Mouse (Mus musculus) heart, embryonic 12.5 days (tissue): ENCODE measurements around the gene Olfr857. TPM values are rescaled to one million over a fixed set of nuclear protein-coding genes. Genes with fewer than 3 reads are reported as not detected.
"Not testable (repeated sequence)": the region's sequence is repeated elsewhere in the genome, so short reads cannot be mapped to it uniquely, and the experiment has no call there.

Experiments used
- ATAC-seq: fragments of 200-750 bp; cut with Nextera tagmentation; 2 replicates; pipeline ENCODE4 v1.8.0; 2017; ENCODE audit warnings: moderate TSS enrichment, moderate library complexity; ENCODE audit not compliant: insufficient number of reproducible peaks, low FRiP score
- H3K27ac ChIP-seq: fragments of 300-500 bp; sonication (generic); 2 replicates; pipeline ENCODE4 v1.5.1; 2016; ENCODE audit warnings: mild to moderate bottlenecking, moderate library complexity; ENCODE audit not compliant: poor library complexity, severe bottlenecking
- H3K27me3 ChIP-seq: fragments of 300-500 bp; sonication (generic); replicated peaks from 2 replicates; pipeline ENCODE4 v1.6.1; 2016; ENCODE audit warnings: mild to moderate bottlenecking, moderate library complexity
- H3K36me3 ChIP-seq: fragments of 300-500 bp; sonication (generic); 2 replicates; pipeline ENCODE4 v1.6.1; 2016; ENCODE audit warnings: mild to moderate bottlenecking, moderate library complexity
- H3K4me1 ChIP-seq: fragments of 300-500 bp; sonication (generic); replicated peaks from 2 replicates; pipeline ENCODE4 v1.6.1; 2016; ENCODE audit warnings: mild to moderate bottlenecking
- H3K4me2 ChIP-seq: fragments of 300-500 bp; sonication (generic); 2 replicates; pipeline ENCODE4 v1.6.1; 2016; ENCODE audit warnings: mild to moderate bottlenecking, moderate library complexity
- H3K4me3 ChIP-seq: fragments of 300-500 bp; sonication (generic); 2 replicates; pipeline ENCODE4 v1.5.1; 2016; ENCODE audit warnings: mild to moderate bottlenecking
- H3K9ac ChIP-seq: fragments of 300-500 bp; sonication (generic); 2 replicates; pipeline ENCODE4 v1.6.1; 2016; ENCODE audit warnings: mild to moderate bottlenecking, moderate library complexity
- H3K9me3 ChIP-seq: fragments of 300-500 bp; sonication (generic); replicated peaks from 2 replicates; pipeline ENCODE4 v1.6.1; 2016; ENCODE audit warnings: mild to moderate bottlenecking, moderate library complexity
- WGBS: fragments of 180-500 bp; shearing (Covaris S2); methylation state at CpG from one replicate; pipeline ENCODE4 v1.1.7; 2016; 5-methylcytosine and 5-hydroxymethylcytosine counted together
- polyA plus RNA-seq: library from polyadenylated mRNA; unstranded; fragments of >200 nt; fragmentation: Nextera tagmentation; extraction: Ambion mirVana; gene quantifications from 2 replicates; pipeline ENCODE4 v1.2.1, GENCODE M21; 2016

The Olfr857 gene
- not detected in 2 replicates for polyA plus RNA-seq

DNA sequence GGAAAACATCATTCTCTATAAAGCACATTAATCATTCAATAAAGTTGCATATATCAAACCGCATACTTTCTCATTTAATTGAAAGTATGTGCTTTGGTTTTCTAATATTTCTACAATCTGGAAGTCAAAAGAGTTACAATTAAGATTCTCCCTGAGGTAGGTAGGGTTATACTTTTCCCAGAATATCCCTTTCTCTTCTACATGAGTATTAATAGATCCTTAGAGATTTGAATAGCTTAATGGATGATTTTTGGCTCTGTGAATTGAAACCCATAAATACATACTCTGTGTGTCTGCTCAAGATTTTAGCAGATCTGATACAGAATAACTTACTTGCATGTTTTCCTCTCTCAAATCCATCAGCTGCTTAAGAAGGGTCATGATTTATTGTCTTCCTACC is at the start of gene Olfr857:
Gene Olfr857 (plus strand): TSS at position 301 of the 400 bp plus-strand sequence.
- no peak for ATAC-seq
- H3K36me3 ChIP-seq: no peaks in the 10 kb centered on the region
- H3K4me1 ChIP-seq: no peaks in the 10 kb centered on the region
- H3K4me3 ChIP-seq: no peak within 1 kb of the TSS
- peaks cover 4% of the 10 kb centered on the region; the same call in 1 of the 2 replicates for H3K9me3 ChIP-seq
- H3K4me2 ChIP-seq: no peak within 1 kb of the TSS
- H3K9ac ChIP-seq: no peak within 1 kb of the TSS
- H3K27me3 ChIP-seq: no peaks in the 10 kb centered on the region
- WGBS: 79% methylated on average over 1 of the region's 1 CpGs
- no peak within 1 kb of the TSS for H3K27ac ChIP-seq

DNA sequence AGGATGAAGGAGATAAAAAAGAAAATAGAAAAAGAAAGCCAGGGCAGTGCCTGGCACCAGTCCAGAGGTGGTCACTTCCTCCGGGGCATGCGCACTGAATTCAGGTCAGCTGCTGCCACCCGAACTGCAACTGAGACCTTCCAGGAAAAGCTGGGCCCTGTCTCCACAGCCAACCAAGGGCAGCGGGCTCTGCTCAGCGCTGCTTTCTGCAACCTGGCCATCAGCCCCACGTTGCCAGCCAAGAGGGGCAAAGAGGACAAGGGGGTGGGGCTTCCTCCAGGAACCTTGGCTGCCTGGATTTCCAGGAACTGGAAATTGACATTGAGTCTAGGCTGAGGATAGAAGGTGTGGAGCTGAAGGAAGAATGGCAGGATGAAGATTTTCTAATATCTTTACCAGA is 19.0 kb upstream of the Olfr857 start:
- 76% methylated on average over 6 of the region's 6 CpGs for WGBS
- no peaks in the 10 kb centered on the region for H3K36me3 ChIP-seq
- H3K27ac ChIP-seq: no peak overlapping the region
- H3K27me3 ChIP-seq: no peaks in the 10 kb centered on the region
- no peak for ATAC-seq
- H3K9ac ChIP-seq: no peak overlapping the region
- no peaks in the 10 kb centered on the region for H3K4me1 ChIP-seq
- no peak overlapping the region for H3K4me3 ChIP-seq
- H3K4me2 ChIP-seq: no peak overlapping the region
- peaks cover 16% of the 10 kb centered on the region for H3K9me3 ChIP-seq

DNA sequence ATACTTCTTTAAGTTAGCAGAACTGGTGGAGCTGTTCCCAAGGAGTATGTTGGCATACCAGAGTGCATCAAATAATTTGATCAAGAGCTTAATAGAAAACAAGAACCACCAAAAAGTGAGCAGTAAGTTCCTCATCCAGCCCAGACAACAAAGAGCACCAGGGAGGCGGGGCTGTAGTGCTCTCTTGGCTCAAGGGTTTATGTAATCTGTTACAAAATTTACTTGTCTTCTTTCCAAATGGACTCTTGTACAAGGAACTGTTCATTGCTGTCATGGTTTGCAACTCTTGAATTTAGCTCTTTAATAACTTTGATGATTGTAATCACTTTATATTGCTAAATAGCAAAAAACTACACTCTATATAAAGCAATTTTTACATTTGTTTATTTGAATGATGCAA is 17.8 kb upstream of the Olfr857 start:
- Histone ChIP-seq H3K4me3 (no peak overlapping the region), H3K4me1 (no peaks in the 10 kb centered on the region), H3K4me2 (no peak overlapping the region), H3K27me3 (no peaks in the 10 kb centered on the region), H3K9me3 (peaks cover 16% of the 10 kb centered on the region), H3K36me3 (no peaks in the 10 kb centered on the region), H3K27ac (no peak overlapping the region), H3K9ac (no peak overlapping the region)
- WGBS: 80% methylated on average over 1 of the region's 1 CpGs
- no peak for ATAC-seq

DNA sequence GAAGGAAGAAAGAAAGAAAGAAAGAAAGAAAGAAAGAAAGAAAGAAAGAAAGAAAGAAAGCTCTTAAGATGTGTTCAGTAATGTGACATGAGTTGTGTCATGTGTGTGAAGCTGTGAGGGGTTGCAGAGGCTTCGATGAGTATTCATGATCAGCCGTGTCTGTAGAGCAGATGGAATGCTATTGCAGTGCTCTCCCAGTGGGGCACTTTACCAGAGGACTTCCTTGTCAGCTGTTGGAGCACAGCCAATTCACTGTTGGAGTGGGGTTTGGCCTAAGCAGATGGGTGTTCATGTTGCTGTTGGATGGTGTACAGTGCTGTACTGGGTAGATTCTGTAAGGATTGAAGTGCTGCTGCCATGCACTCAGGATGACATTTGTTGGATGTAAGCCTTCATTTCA is 16.8 kb upstream of the Olfr857 start:
- WGBS: 69% methylated on average over 2 of the region's 2 CpGs
- Histone ChIP-seq H3K9me3 (peaks cover 16% of the 10 kb centered on the region), H3K4me1 (no peaks in the 10 kb centered on the region), H3K27ac (no peak overlapping the region), H3K27me3 (no peaks in the 10 kb centered on the region), H3K36me3 (no peaks in the 10 kb centered on the region), H3K4me3 (no peak overlapping the region), H3K9ac (no peak overlapping the region), H3K4me2 (no peak overlapping the region)
- no peak for ATAC-seq

DNA sequence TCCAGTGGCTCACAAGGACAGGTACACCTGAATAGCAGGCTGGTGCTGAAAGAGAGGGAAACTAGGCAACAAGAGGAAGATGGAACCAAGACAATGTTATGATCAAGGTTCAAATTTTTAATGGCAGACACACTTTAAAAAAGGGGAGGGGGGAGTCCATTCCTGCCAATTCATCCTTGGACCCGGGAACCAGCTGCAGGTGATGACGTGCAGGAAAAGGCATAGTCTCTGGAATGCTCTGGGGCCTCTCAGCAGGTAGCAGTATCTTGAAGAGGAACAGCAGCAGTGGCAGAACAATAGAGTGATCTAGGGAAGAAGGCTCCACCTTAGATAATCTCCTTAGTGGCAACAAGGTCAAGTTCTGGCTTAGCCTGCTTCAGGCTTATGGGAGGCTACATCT is 14.9 kb upstream of the Olfr857 start:
- 42% methylated on average over 2 of the region's 2 CpGs for WGBS
- not testable (repeated sequence) for H3K27ac ChIP-seq, ATAC-seq, H3K4me1 ChIP-seq, H3K36me3 ChIP-seq, H3K27me3 ChIP-seq, H3K4me3 ChIP-seq, H3K4me2 ChIP-seq, H3K9ac ChIP-seq
- H3K9me3 ChIP-seq: peaks cover 17% of the 10 kb centered on the region; the same call in 1 of the 2 replicates

DNA sequence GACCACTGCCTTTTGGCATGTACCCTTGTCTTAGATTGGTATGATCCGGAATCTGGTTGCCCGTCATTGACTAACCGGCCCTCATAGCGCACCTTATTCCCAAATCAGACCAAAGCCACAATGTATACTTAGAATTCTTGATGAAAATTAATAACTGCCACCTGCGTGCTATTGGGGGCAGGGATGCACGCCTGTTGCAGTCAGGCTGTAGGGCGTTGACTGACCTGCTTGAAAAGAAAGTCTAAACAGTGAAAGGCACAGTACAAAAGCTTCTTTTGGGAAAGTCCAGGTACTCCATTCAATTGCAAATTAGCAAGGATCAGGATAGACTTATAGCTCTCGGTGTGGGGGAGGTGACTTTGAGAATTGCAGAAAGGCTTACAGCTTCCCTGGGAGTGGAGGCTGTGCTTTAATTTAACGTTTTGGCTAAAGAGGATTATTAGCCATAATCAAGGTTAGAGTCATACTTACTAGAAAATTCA is 14.3 kb upstream of the Olfr857 start:
- H3K36me3 ChIP-seq, H3K27ac ChIP-seq, H3K27me3 ChIP-seq, H3K4me1 ChIP-seq, ATAC-seq, H3K4me3 ChIP-seq, H3K4me2 ChIP-seq, H3K9ac ChIP-seq: not testable (repeated sequence)
- WGBS: 69% methylated on average over 9 of the region's 9 CpGs
- peaks cover 23% of the 10 kb centered on the region; the same call in 1 of the 2 replicates for H3K9me3 ChIP-seq

DNA sequence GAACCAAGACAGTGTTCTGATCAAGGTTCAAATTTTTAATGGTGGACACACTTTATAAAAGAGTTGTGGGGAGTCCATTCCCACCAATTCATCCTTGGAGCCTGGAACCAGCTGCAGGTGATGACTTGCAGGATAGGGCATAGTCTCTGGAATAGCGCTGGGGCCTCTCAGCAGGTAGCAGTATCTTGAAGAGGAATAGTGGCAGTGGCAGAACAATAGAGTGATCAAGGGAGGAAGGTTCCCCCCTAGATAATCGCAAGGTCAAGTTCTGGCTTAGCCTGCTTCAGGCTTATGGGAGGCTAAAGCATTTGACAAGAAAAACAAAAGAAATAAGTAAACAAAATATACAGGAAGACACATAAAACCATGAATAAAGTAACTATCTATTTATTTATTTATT is 4.7 kb upstream of the Olfr857 start:
- not testable (repeated sequence) for H3K4me3 ChIP-seq, ATAC-seq, H3K4me1 ChIP-seq, H3K27ac ChIP-seq, H3K9me3 ChIP-seq, H3K36me3 ChIP-seq, H3K4me2 ChIP-seq, H3K27me3 ChIP-seq, H3K9ac ChIP-seq
- WGBS: 61% methylated on average over 2 of the region's 2 CpGs

Other genes starting within 250 kb of the Olfr857 start
- not detected in 2 replicates for gene Olfr850, start 231.2 kb upstream of the Olfr857 start, polyA plus RNA-seq
- gene Olfr851, start 216.1 kb upstream of the Olfr857 start, polyA plus RNA-seq: not detected in 2 replicates
- gene Olfr853, start 168.4 kb upstream of the Olfr857 start, polyA plus RNA-seq: not detected in 2 replicates
- gene Olfr854, start 142.1 kb upstream of the Olfr857 start, polyA plus RNA-seq: not detected in 2 replicates
- not detected in 2 replicates for gene Olfr855, start 126.8 kb upstream of the Olfr857 start, polyA plus RNA-seq
- gene Zfp317, start 87.3 kb upstream of the Olfr857 start, polyA plus RNA-seq: 22.3 and 22.4 TPM in 2 replicates
- gene Olfr58, start 70.8 kb downstream of the Olfr857 start, polyA plus RNA-seq: not detected in 2 replicates
- gene Olfr859, start 95.5 kb downstream of the Olfr857 start, polyA plus RNA-seq: not detected in 2 replicates
- not detected in 2 replicates for gene Olfr860, start 140.3 kb downstream of the Olfr857 start, polyA plus RNA-seq
- not detected in 2 replicates for gene Olfr862, start 178.6 kb downstream of the Olfr857 start, polyA plus RNA-seq
- 0.18 and 0.26 TPM in 2 replicates for gene Olfr77, start 207.4 kb downstream of the Olfr857 start, polyA plus RNA-seq